Mouse (Mus musculus) kidney, adult 2 months (tissue): ENCODE data around the gene Dnm2.

ENCODE experiments used
- CTCF ChIP-seq: fragments of 200-500 bp; conservative IDR thresholded peaks from 2 replicates; pipeline ENCODE4 v1.5.1; 2011; ENCODE audit warnings: low read depth, mild to moderate bottlenecking, control low read depth, low read length, moderate library complexity, mixed read lengths; ENCODE audit not compliant: insufficient read depth, insufficient read length
- POLR2A ChIP-seq: fragments of 200-500 bp; IDR thresholded peaks from one replicate; pipeline ENCODE4 v1.6.1; 2011; ENCODE audit warnings: low read depth, low read length, control low read depth

DNA sequence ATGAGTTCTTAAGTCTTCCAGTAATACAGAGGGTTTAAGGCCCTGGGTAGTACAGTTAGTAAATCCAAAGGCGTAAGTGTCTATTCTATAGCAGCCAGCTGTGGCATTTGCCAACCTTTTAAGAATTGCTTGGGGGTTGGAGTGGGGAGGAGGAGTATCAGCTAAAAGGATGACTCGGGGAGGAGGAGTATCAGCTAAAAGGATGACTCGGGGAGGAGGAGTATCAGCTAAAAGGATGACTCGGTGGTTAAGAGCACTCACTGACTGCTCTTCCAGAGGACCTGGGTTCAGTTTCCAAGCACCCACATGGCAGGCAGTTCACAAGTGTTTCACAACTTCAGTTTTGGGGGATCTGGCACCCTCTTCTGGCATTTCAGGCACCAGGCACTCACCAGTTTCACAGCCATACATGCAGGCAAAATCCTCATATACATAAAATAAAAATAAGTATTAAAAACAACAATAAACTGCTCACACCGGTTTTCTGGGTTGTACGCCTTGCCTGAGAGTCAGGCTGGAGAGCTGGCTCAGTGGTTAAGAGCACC lies 130.6 kb downstream of the Dnm2 start:
- TF ChIP-seq POLR2A (no peak), CTCF (0 out of 2 replicates have a peak, but pooled peaks have one; percentile 1)
